Mouse (Mus musculus): ENCODE results near the gene Cisd3. TPM values are rescaled to one million over a fixed set of nuclear protein-coding genes. Genes with fewer than 3 reads are reported as not detected.
"Not testable (repeated sequence)": the region's sequence is repeated elsewhere in the genome, so short reads cannot be mapped to it uniquely, and the experiment has no call there.

Gene Cisd3
- polyA plus RNA-seq, 1 experiment from 2014 or later, result 28.3 TPM

GRCm38 (mm10) chr11:97721338-97721737, 35.7 kb downstream of the Cisd3 start:
- H3K27me3 ChIP-seq (ENCODE audit: control insufficient read depth, insufficient read depth, low read length), result no peaks in the 10 kb centered on the region
- no peak overlapping the region for H3K4me2 ChIP-seq (ENCODE audit: low read depth, low read length)
- H3K4me3 ChIP-seq (ENCODE audit: low read depth, low read length), result no peak overlapping the region
- no peak overlapping the region for H3K9ac ChIP-seq (replicated peaks; ENCODE audit: low read depth, low read length)
- no peak overlapping the region for H3K27ac ChIP-seq (ENCODE audit: low read depth, low read length)
- 92% methylated on average over 4 of the region's 4 CpGs for WGBS
- H3K4me1 ChIP-seq (ENCODE audit: control insufficient read depth, insufficient read depth, low read length), result no peaks in the 10 kb centered on the region
- no peaks in the 10 kb centered on the region for H3K9me3 ChIP-seq (ENCODE audit: control insufficient read depth, low read length)
- ATAC-seq (ENCODE audit: low read depth), result no peak
- peaks cover 61% of the 10 kb centered on the region for H3K36me3 ChIP-seq (ENCODE audit: control insufficient read depth, insufficient read depth, low read length)

- ATAC-seq (ENCODE audit: low read depth), result no peak
- Histone ChIP-seq H3K36me3 (ENCODE audit: control insufficient read depth, insufficient read depth, low read length) (peaks cover 63% of the 10 kb centered on the region), H3K4me1 (ENCODE audit: control insufficient read depth, insufficient read depth, low read length) (no peaks in the 10 kb centered on the region), H3K9ac (replicated peaks; ENCODE audit: low read depth, low read length) (no peak overlapping the region), H3K9me3 (ENCODE audit: control insufficient read depth, low read length) (no peaks in the 10 kb centered on the region), H3K4me2 (ENCODE audit: low read depth, low read length) (no peak overlapping the region), H3K4me3 (ENCODE audit: low read depth, low read length) (no peak overlapping the region), H3K27me3 (ENCODE audit: control insufficient read depth, insufficient read depth, low read length) (no peaks in the 10 kb centered on the region), H3K27ac (ENCODE audit: low read depth, low read length) (no peak overlapping the region)
- WGBS, result 92% methylated on average over 7 of the region's 7 CpGs
Observed at GRCm38 (mm10) chr11:97723709-97724108, 38.1 kb downstream of the Cisd3 start.

GRCm38 (mm10) chr11:97728311-97728710, 42.7 kb downstream of the Cisd3 start:
- WGBS, result 73% methylated on average over 7 of the region's 7 CpGs
- no peak overlapping the region for H3K9ac ChIP-seq (replicated peaks; ENCODE audit: low read depth, low read length)
- no peaks in the 10 kb centered on the region for H3K4me1 ChIP-seq (ENCODE audit: control insufficient read depth, insufficient read depth, low read length)
- H3K4me3 ChIP-seq (ENCODE audit: low read depth, low read length), result no peak overlapping the region
- no peak overlapping the region for H3K27ac ChIP-seq (ENCODE audit: low read depth, low read length)
- H3K4me2 ChIP-seq (ENCODE audit: low read depth, low read length), result no peak overlapping the region
- H3K36me3 ChIP-seq (ENCODE audit: control insufficient read depth, insufficient read depth, low read length), result peaks cover 49% of the 10 kb centered on the region; the same call in 1 of the 2 replicates
- no peaks in the 10 kb centered on the region for H3K27me3 ChIP-seq (ENCODE audit: control insufficient read depth, insufficient read depth, low read length)
- H3K9me3 ChIP-seq (ENCODE audit: control insufficient read depth, low read length), result no peaks in the 10 kb centered on the region
- no peak for ATAC-seq (ENCODE audit: low read depth)

DNA sequence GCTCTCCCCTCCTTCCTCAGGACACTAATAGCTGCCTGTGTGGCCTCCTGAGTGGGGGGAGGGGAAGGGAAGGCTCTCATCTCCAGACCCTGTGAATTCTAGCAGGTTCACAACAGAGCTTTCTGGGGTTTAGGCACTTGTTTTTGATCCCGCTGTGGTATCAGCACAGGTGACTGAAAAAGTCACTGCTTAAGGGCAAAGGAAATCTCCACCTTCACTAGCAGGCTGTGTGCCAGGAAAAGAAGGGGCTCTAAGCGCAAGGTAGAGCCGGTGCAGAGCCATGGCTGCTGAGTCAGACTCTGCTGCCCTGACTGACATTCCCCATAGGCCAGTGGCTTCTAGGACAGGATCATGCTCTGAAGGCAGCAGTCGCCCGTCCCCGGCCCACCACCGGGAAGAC, 43.1 kb downstream of the Cisd3 start:
- H3K9ac ChIP-seq (replicated peaks; ENCODE audit: low read depth, low read length), result no peak overlapping the region
- WGBS, result 86% methylated on average over 7 of the region's 7 CpGs
- H3K4me3 ChIP-seq (ENCODE audit: low read depth, low read length), result no peak overlapping the region
- H3K27ac ChIP-seq (ENCODE audit: low read depth, low read length), result no peak overlapping the region
- no peaks in the 10 kb centered on the region for H3K4me1 ChIP-seq (ENCODE audit: control insufficient read depth, insufficient read depth, low read length)
- H3K27me3 ChIP-seq (ENCODE audit: control insufficient read depth, insufficient read depth, low read length), result no peaks in the 10 kb centered on the region
- no peak overlapping the region for H3K4me2 ChIP-seq (ENCODE audit: low read depth, low read length)
- ATAC-seq (ENCODE audit: low read depth), result no peak
- H3K36me3 ChIP-seq (ENCODE audit: control insufficient read depth, insufficient read depth, low read length), result peaks cover 49% of the 10 kb centered on the region; the same call in 1 of the 2 replicates
- no peaks in the 10 kb centered on the region for H3K9me3 ChIP-seq (ENCODE audit: control insufficient read depth, low read length)

DNA sequence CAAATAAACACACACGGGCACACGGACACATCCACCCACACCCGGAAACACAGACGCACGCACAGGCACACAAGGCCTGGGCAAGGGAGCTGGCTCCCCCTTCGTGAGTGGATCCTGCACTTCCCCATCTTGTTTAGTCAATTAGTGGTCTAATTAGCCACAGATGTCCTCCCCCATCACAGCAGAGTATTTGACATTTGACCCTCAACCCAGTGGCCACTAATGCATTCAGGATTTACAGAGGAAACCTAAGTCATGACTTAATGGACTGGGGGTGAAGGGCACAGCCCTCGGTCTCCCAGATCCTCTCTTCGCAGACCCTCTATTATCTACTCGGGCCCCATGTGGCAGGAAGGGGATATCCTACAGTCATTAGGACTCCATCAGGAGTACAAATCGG, 48.1 kb downstream of the Cisd3 start:
- H3K27ac ChIP-seq (ENCODE audit: low read depth, low read length), result no peak overlapping the region
- H3K9me3 ChIP-seq (ENCODE audit: control insufficient read depth, low read length), result no peaks in the 10 kb centered on the region
- H3K4me1 ChIP-seq (ENCODE audit: control insufficient read depth, insufficient read depth, low read length), result no peaks in the 10 kb centered on the region
- no peaks in the 10 kb centered on the region for H3K27me3 ChIP-seq (ENCODE audit: control insufficient read depth, insufficient read depth, low read length)
- H3K36me3 ChIP-seq (ENCODE audit: control insufficient read depth, insufficient read depth, low read length), result peaks cover 18% of the 10 kb centered on the region; the same call in 1 of the 2 replicates
- WGBS, result 49% methylated on average over 10 of the region's 10 CpGs
- no peak overlapping the region for H3K9ac ChIP-seq (replicated peaks; ENCODE audit: low read depth, low read length)
- no peak overlapping the region for H3K4me3 ChIP-seq (ENCODE audit: low read depth, low read length)
- H3K4me2 ChIP-seq (ENCODE audit: low read depth, low read length), result no peak overlapping the region
- no peak for ATAC-seq (ENCODE audit: low read depth)

DNA sequence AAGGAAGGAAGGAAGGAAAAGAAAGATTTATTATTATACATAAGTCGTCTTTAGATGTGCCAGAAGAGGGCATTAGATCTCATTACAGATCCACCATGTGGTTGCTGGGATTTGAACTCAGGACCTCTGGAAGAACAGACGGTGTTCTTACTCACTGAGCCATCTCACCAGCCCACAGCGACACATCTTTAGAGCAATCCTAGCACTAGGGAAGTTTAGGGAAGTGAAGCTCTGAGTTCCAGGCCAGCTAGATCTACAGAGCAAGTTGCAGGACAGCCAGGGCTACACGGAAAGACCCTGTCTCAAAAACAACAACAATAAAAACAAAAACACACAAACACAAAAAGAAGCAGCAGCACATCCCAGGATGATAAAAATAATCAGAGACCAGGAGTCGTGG, 49.2 kb downstream of the Cisd3 start:
- not testable (repeated sequence) for H3K9ac ChIP-seq (replicated peaks; ENCODE audit: low read depth, low read length); H3K4me2 ChIP-seq (ENCODE audit: low read depth, low read length); H3K4me1 ChIP-seq (ENCODE audit: control insufficient read depth, insufficient read depth, low read length); H3K9me3 ChIP-seq (ENCODE audit: control insufficient read depth, low read length); H3K4me3 ChIP-seq (ENCODE audit: low read depth, low read length); H3K27ac ChIP-seq (ENCODE audit: low read depth, low read length); H3K27me3 ChIP-seq (ENCODE audit: control insufficient read depth, insufficient read depth, low read length); ATAC-seq (ENCODE audit: low read depth)
- H3K36me3 ChIP-seq (ENCODE audit: control insufficient read depth, insufficient read depth, low read length), result peaks cover 10% of the 10 kb centered on the region; the same call in 1 of the 2 replicates
- WGBS, result 84% methylated on average over 5 of the region's 5 CpGs

- H3K36me3 ChIP-seq (ENCODE audit: control insufficient read depth, insufficient read depth, low read length), result peaks cover 1% of the 10 kb centered on the region; the same call in 1 of the 2 replicates
- H3K9me3 ChIP-seq (ENCODE audit: control insufficient read depth, low read length), result no peaks in the 10 kb centered on the region
- no peaks in the 10 kb centered on the region for H3K27me3 ChIP-seq (ENCODE audit: control insufficient read depth, insufficient read depth, low read length)
- H3K27ac ChIP-seq (ENCODE audit: low read depth, low read length), result no peak overlapping the region
- no peak overlapping the region for H3K9ac ChIP-seq (replicated peaks; ENCODE audit: low read depth, low read length)
- WGBS, result 92% methylated on average over 5 of the region's 5 CpGs
- no peak for ATAC-seq (ENCODE audit: low read depth)
- H3K4me2 ChIP-seq (ENCODE audit: low read depth, low read length), result no peak overlapping the region
- H3K4me3 ChIP-seq (ENCODE audit: low read depth, low read length), result no peak overlapping the region
- H3K4me1 ChIP-seq (ENCODE audit: control insufficient read depth, insufficient read depth, low read length), result no peaks in the 10 kb centered on the region
Observed at GRCm38 (mm10) chr11:97736645-97737044, 51.0 kb downstream of the Cisd3 start.

- Histone ChIP-seq H3K27me3 (ENCODE audit: control insufficient read depth, insufficient read depth, low read length) (no peaks in the 10 kb centered on the region), H3K9me3 (ENCODE audit: control insufficient read depth, low read length) (no peaks in the 10 kb centered on the region), H3K9ac (replicated peaks; ENCODE audit: low read depth, low read length) (no peak overlapping the region), H3K27ac (ENCODE audit: low read depth, low read length) (no peak overlapping the region), H3K4me3 (ENCODE audit: low read depth, low read length) (no peak overlapping the region), H3K4me1 (ENCODE audit: control insufficient read depth, insufficient read depth, low read length) (peaks cover 7% of the 10 kb centered on the region; the same call in 1 of the 2 replicates), H3K36me3 (ENCODE audit: control insufficient read depth, insufficient read depth, low read length) (no peaks in the 10 kb centered on the region), H3K4me2 (ENCODE audit: low read depth, low read length) (no peak overlapping the region)
- 78% methylated on average over 4 of the region's 4 CpGs for WGBS
- no peak for ATAC-seq (ENCODE audit: low read depth)
Observed at GRCm38 (mm10) chr11:97737600-97737999, 52.0 kb downstream of the Cisd3 start.

Measured in neural tube, embryonic 14.5 days (tissue).